Mouse (Mus musculus): ENCODE data around the gene Rab8b. TPM values are rescaled to one million over a fixed set of nuclear protein-coding genes. Genes with fewer than 3 reads are reported as not detected.
A peak's percentile ranks its signal among the peaks of the same experiment; 100 is the strongest.
"Not testable (repeated sequence)": the region's sequence is repeated elsewhere in the genome, so short reads cannot be mapped to it uniquely, and the experiment has no call there.

The Rab8b gene
- total RNA-seq, 2 experiments from 2014 or later: 20.3 to 20.6 TPM

GRCm38 (mm10) chr9:66852592-66852991, 66.9 kb downstream of the Rab8b start:
- DNase-seq (ENCODE audit: low spot score in 2 of 2): no peak

- no peak for DNase-seq (ENCODE audit: low spot score in 2 of 2)
Measured at GRCm38 (mm10) chr9:66850966-66851365, 68.5 kb downstream of the Rab8b start.

GRCm38 (mm10) chr9:66846822-66847221, 72.7 kb downstream of the Rab8b start:
- no peak for DNase-seq (ENCODE audit: low spot score in 2 of 2)

GRCm38 (mm10) chr9:66835097-66835480, 84.4 kb downstream of the Rab8b start:
- peak in 1 of 2 experiments; percentile 39 for DNase-seq (ENCODE audit: low spot score in 2 of 2)

GRCm38 (mm10) chr9:66834318-66835096, 85.0 kb downstream of the Rab8b start, which contains the start of gene Aph1c:
TSS of gene Aph1c (minus strand) at chr9:66834726.
- DNase-seq (ENCODE audit: low spot score in 2 of 2): peak; percentile 93 to 97

- DNase-seq (ENCODE audit: low spot score in 2 of 2): peak in 1 of 2 experiments; percentile 10
Measured at GRCm38 (mm10) chr9:66833851-66834250, 85.6 kb downstream of the Rab8b start.

GRCm38 (mm10) chr9:66832366-66832908, 87.0 kb downstream of the Rab8b start:
- no peak for DNase-seq (ENCODE audit: low spot score in 2 of 2)

GRCm38 (mm10) chr9:66825990-66826389, 93.5 kb downstream of the Rab8b start:
- DNase-seq (ENCODE audit: low spot score in 2 of 2): no peak

- DNase-seq (ENCODE audit: low spot score in 2 of 2): not testable (repeated sequence)
Measured at GRCm38 (mm10) chr9:66822255-66822654, 97.2 kb downstream of the Rab8b start.

GRCm38 (mm10) chr9:66820996-66821395, 98.5 kb downstream of the Rab8b start:
- no peak for DNase-seq (ENCODE audit: low spot score in 2 of 2)

GRCm38 (mm10) chr9:66813392-66813791, 106.1 kb downstream of the Rab8b start:
- no peak for DNase-seq (ENCODE audit: low spot score in 2 of 2)

- DNase-seq (ENCODE audit: low spot score in 2 of 2): not testable (repeated sequence)
Measured at GRCm38 (mm10) chr9:66805951-66806350, 113.5 kb downstream of the Rab8b start.

- no peak for DNase-seq (ENCODE audit: low spot score in 2 of 2)
Measured at GRCm38 (mm10) chr9:66801947-66802346, 117.5 kb downstream of the Rab8b start.

GRCm38 (mm10) chr9:66796739-66797138, 122.7 kb downstream of the Rab8b start, which contains the start of gene Gm10647:
TSS of gene Gm10647 (plus strand) at chr9:66797039.
- DNase-seq (ENCODE audit: low spot score in 2 of 2): no peak

GRCm38 (mm10) chr9:66795464-66796324, 123.8 kb downstream of the Rab8b start, which contains the start of gene Aph1b:
TSS of gene Aph1b (minus strand) at chr9:66795490.
- peak; percentile 84 to 95 for DNase-seq (ENCODE audit: low spot score in 2 of 2)

GRCm38 (mm10) chr9:66794629-66795463, 124.6 kb downstream of the Rab8b start:
- DNase-seq (ENCODE audit: low spot score in 2 of 2): no peak
